Mouse (Mus musculus): ENCODE data around the gene Calml4. TPM values are rescaled to one million over a fixed set of nuclear protein-coding genes. Genes with fewer than 3 reads are reported as not detected.

The Calml4 gene
- polyA plus RNA-seq, 1 experiment from 2014 or later = 16.4 TPM

- Histone ChIP-seq H3K9me3 (ENCODE audit: low read length) (no peaks in the 10 kb centered on the region), H3K4me1 (ENCODE audit: insufficient read depth) (no peaks in the 10 kb centered on the region), H3K27me3 (ENCODE audit: insufficient read depth, low read length) (no peaks in the 10 kb centered on the region), H3K4me3 (ENCODE audit: low read depth, low read length) (no peak overlapping the region), H3K4me2 (ENCODE audit: low read depth, low read length) (no peak overlapping the region), H3K36me3 (replicated peaks; ENCODE audit: insufficient read depth, low read length) (no peaks in the 10 kb centered on the region; the same call in 1 of the 2 replicates), H3K9ac (replicated peaks) (no peak overlapping the region), H3K27ac (ENCODE audit: low read depth) (no peak overlapping the region)
- TF ChIP-seq EP300 (IDR thresholded peaks at IDR 0.05; ENCODE audit: low read depth) (no peak), CTCF (IDR thresholded peaks at IDR 0.05; ENCODE audit: low read depth) (no peak)
- ATAC-seq (no peak), DNase-seq (no peak)
Observed at GRCm38 (mm10) chr9:62870728-62871127, 12.8 kb downstream of the Calml4 start.

- Histone ChIP-seq H3K9me3 (ENCODE audit: low read length) (no peaks in the 10 kb centered on the region), H3K36me3 (replicated peaks; ENCODE audit: insufficient read depth, low read length) (peaks cover 22% of the 10 kb centered on the region), H3K4me1 (ENCODE audit: insufficient read depth) (no peaks in the 10 kb centered on the region), H3K27ac (ENCODE audit: low read depth) (no peak overlapping the region), H3K9ac (replicated peaks) (no peak overlapping the region), H3K4me2 (ENCODE audit: low read depth, low read length) (no peak overlapping the region), H3K27me3 (ENCODE audit: insufficient read depth, low read length) (no peaks in the 10 kb centered on the region), H3K4me3 (ENCODE audit: low read depth, low read length) (no peak overlapping the region)
- 61% methylated on average over 7 of the region's 7 CpGs for WGBS (ENCODE audit: insufficient replicate concordance)
- TF ChIP-seq CTCF (IDR thresholded peaks at IDR 0.05; ENCODE audit: low read depth) (no peak), EP300 (IDR thresholded peaks at IDR 0.05; ENCODE audit: low read depth) (no peak)
- DNase-seq = no peak
- 0 out of 2 replicates have a peak, but pooled peaks have one; percentile 23 for ATAC-seq
Observed at GRCm38 (mm10) chr9:62876966-62877616, 19.2 kb downstream of the Calml4 start.

- Histone ChIP-seq H3K27me3 (ENCODE audit: insufficient read depth, low read length) (no peaks in the 10 kb centered on the region), H3K4me1 (ENCODE audit: insufficient read depth) (no peaks in the 10 kb centered on the region), H3K4me3 (ENCODE audit: low read depth, low read length) (no peak overlapping the region), H3K27ac (ENCODE audit: low read depth) (no peak overlapping the region), H3K9ac (replicated peaks) (no peak overlapping the region), H3K36me3 (replicated peaks; ENCODE audit: insufficient read depth, low read length) (peaks cover 28% of the 10 kb centered on the region), H3K9me3 (ENCODE audit: low read length) (no peaks in the 10 kb centered on the region), H3K4me2 (ENCODE audit: low read depth, low read length) (no peak overlapping the region)
- WGBS (ENCODE audit: insufficient replicate concordance) = 83% methylated on average over 2 of the region's 2 CpGs
- ATAC-seq (no peak), DNase-seq (no peak)
- TF ChIP-seq CTCF (IDR thresholded peaks at IDR 0.05; ENCODE audit: low read depth) = no peak
- TF ChIP-seq EP300 (IDR thresholded peaks at IDR 0.05; ENCODE audit: low read depth) = no peak
Observed at GRCm38 (mm10) chr9:62877825-62878224, 19.9 kb downstream of the Calml4 start.

- no peak overlapping the region for H3K4me2 ChIP-seq (ENCODE audit: low read depth, low read length)
- no peak overlapping the region for H3K27ac ChIP-seq (ENCODE audit: low read depth)
- ATAC-seq (no peak), DNase-seq (no peak)
- H3K4me3 ChIP-seq (ENCODE audit: low read depth, low read length) = no peak overlapping the region
- no peaks in the 10 kb centered on the region for H3K4me1 ChIP-seq (ENCODE audit: insufficient read depth)
- no peak overlapping the region for H3K9ac ChIP-seq (replicated peaks)
- no peaks in the 10 kb centered on the region for H3K27me3 ChIP-seq (ENCODE audit: insufficient read depth, low read length)
- H3K9me3 ChIP-seq (ENCODE audit: low read length) = no peaks in the 10 kb centered on the region
- peaks cover 51% of the 10 kb centered on the region for H3K36me3 ChIP-seq (replicated peaks; ENCODE audit: insufficient read depth, low read length)
- 86% methylated on average over 12 of the region's 12 CpGs for WGBS (ENCODE audit: insufficient replicate concordance)
- TF ChIP-seq CTCF (IDR thresholded peaks at IDR 0.05; ENCODE audit: low read depth) (no peak), EP300 (IDR thresholded peaks at IDR 0.05; ENCODE audit: low read depth) (no peak)
Observed at GRCm38 (mm10) chr9:62881871-62882270, 24.0 kb downstream of the Calml4 start.

GRCm38 (mm10) chr9:62894486-62894885 lies 36.6 kb downstream of the Calml4 start:
- TF ChIP-seq CTCF (IDR thresholded peaks at IDR 0.05; ENCODE audit: low read depth) (no peak), EP300 (IDR thresholded peaks at IDR 0.05; ENCODE audit: low read depth) (no peak)
- WGBS (ENCODE audit: insufficient replicate concordance) = 52% methylated on average over 1 of the region's 1 CpGs
- Histone ChIP-seq H3K36me3 (replicated peaks; ENCODE audit: insufficient read depth, low read length) (peaks cover 47% of the 10 kb centered on the region), H3K9ac (replicated peaks) (no peak overlapping the region), H3K27me3 (ENCODE audit: insufficient read depth, low read length) (no peaks in the 10 kb centered on the region), H3K4me2 (ENCODE audit: low read depth, low read length) (no peak overlapping the region), H3K4me1 (ENCODE audit: insufficient read depth) (no peaks in the 10 kb centered on the region), H3K4me3 (ENCODE audit: low read depth, low read length) (no peak overlapping the region), H3K27ac (ENCODE audit: low read depth) (peak overlapping the region; percentile 48; the same call in 1 of the 2 replicates), H3K9me3 (ENCODE audit: low read length) (no peaks in the 10 kb centered on the region)
- DNase-seq = no peak
- ATAC-seq = no peak

- no peaks in the 10 kb centered on the region for H3K9me3 ChIP-seq (ENCODE audit: low read length)
- TF ChIP-seq EP300 (IDR thresholded peaks at IDR 0.05; ENCODE audit: low read depth) = no peak
- TF ChIP-seq CTCF (IDR thresholded peaks at IDR 0.05; ENCODE audit: low read depth) = no peak
- no peaks in the 10 kb centered on the region for H3K27me3 ChIP-seq (ENCODE audit: insufficient read depth, low read length)
- no peak overlapping the region for H3K27ac ChIP-seq (ENCODE audit: low read depth)
- WGBS (ENCODE audit: insufficient replicate concordance) = 87% methylated on average over 2 of the region's 2 CpGs
- no peak for DNase-seq
- no peak overlapping the region for H3K9ac ChIP-seq (replicated peaks)
- no peak overlapping the region for H3K4me3 ChIP-seq (ENCODE audit: low read depth, low read length)
- no peak for ATAC-seq
- no peak overlapping the region for H3K4me2 ChIP-seq (ENCODE audit: low read depth, low read length)
- no peaks in the 10 kb centered on the region for H3K4me1 ChIP-seq (ENCODE audit: insufficient read depth)
- H3K36me3 ChIP-seq (replicated peaks; ENCODE audit: insufficient read depth, low read length) = peaks cover 27% of the 10 kb centered on the region
Observed at GRCm38 (mm10) chr9:62901736-62902135, 43.9 kb downstream of the Calml4 start.
